Mouse (Mus musculus): ENCODE measurements around the gene Lsg1. TPM values are rescaled to one million over a fixed set of nuclear protein-coding genes. Genes with fewer than 3 reads are reported as not detected.

The Lsg1 gene
- total and polyA plus RNA-seq, 3 experiments: 58.8 to 84.4 TPM; not detected in 1

- no peaks in the 10 kb centered on the region for H3K27me3 ChIP-seq (ENCODE audit: control insufficient read depth in 1 of 2, insufficient read depth in 2 of 2, low read length in 2 of 2)
- no peaks in the 10 kb centered on the region; a peak in 1 of 4 replicates for H3K4me1 ChIP-seq (ENCODE audit: control insufficient read depth in 1 of 2, insufficient read depth in 2 of 2, low read length in 2 of 2)
- no peak for DNase-seq (ENCODE audit: low read depth, low spot score)
- H3K9ac ChIP-seq (ENCODE audit: control insufficient read depth, low read depth, low read length, poor library complexity, severe bottlenecking): no peak overlapping the region
- TF ChIP-seq MYC (IDR thresholded peaks at IDR 0.05; ENCODE audit: low read depth, low read length): no peak
- no peak for TF ChIP-seq GATA1 (IDR thresholded peaks at IDR 0.05; ENCODE audit: low read depth, low read length)
- TF ChIP-seq SMC3 (IDR thresholded peaks at IDR 0.05; ENCODE audit: low read depth, low read length): no peak
- no peak for TF ChIP-seq MEF2A (IDR thresholded peaks at IDR 0.05; ENCODE audit: extremely low read depth, insufficient replicate concordance, low read depth, low read length, poor library complexity, severe bottlenecking)
- TF ChIP-seq NRF1 (IDR thresholded peaks at IDR 0.05; ENCODE audit: insufficient read depth, low read depth, low read length, poor library complexity, severe bottlenecking): no peak
- no peak for TF ChIP-seq POLR2AphosphoS2 (IDR thresholded peaks at IDR 0.05; ENCODE audit: low read length)
- TF ChIP-seq POLR2A (IDR thresholded peaks at IDR 0.05; ENCODE audit: control insufficient read depth in 1 of 2, insufficient read depth in 1 of 2, low read depth in 1 of 2, low read length in 2 of 2, poor library complexity in 1 of 2): no peak
- no peak for TF ChIP-seq MXI1 (IDR thresholded peaks at IDR 0.05; ENCODE audit: low read depth, low read length)
- no peak for TF ChIP-seq RCOR1 (IDR thresholded peaks at IDR 0.05; ENCODE audit: low read depth, low read length)
- TF ChIP-seq GABPA (IDR thresholded peaks at IDR 0.05; ENCODE audit: low read depth, low read length): no peak
- no peak for TF ChIP-seq NELFE (IDR thresholded peaks at IDR 0.05; ENCODE audit: low read depth, low read length)
- no peak for TF ChIP-seq MAFK (IDR thresholded peaks at IDR 0.05; ENCODE audit: borderline replicate concordance, low read depth, low read length)
- TF ChIP-seq KAT2A (conservative IDR thresholded peaks at IDR 0.05; ENCODE audit: low read depth, low read length): no peak
- no peak for TF ChIP-seq USF1 (IDR thresholded peaks at IDR 0.05; ENCODE audit: low read depth, low read length)
- no peak for TF ChIP-seq TAL1 (IDR thresholded peaks at IDR 0.05; ENCODE audit: low read length)
- no peak for TF ChIP-seq CHD2 (IDR thresholded peaks at IDR 0.05; ENCODE audit: low read length)
- TF ChIP-seq ZKSCAN1 (IDR thresholded peaks at IDR 0.05; ENCODE audit: low read depth, low read length): no peak
- no peak for TF ChIP-seq USF2 (IDR thresholded peaks at IDR 0.05; ENCODE audit: borderline replicate concordance in 1 of 2, insufficient read depth in 1 of 2, low read depth in 1 of 2, low read length in 2 of 2)
- no peak for TF ChIP-seq BHLHE40 (IDR thresholded peaks at IDR 0.05; ENCODE audit: borderline replicate concordance, low read depth, low read length)
- no peak for TF ChIP-seq POLR2AphosphoS5 (IDR thresholded peaks at IDR 0.05; ENCODE audit: borderline replicate concordance, low read depth, low read length)
- no peaks in the 10 kb centered on the region for H3K9me3 ChIP-seq (replicated peaks; ENCODE audit: insufficient read depth, low read length)
- no peak overlapping the region for H3K27ac ChIP-seq (ENCODE audit: control insufficient read depth, low read depth, low read length)
- H3K4me3 ChIP-seq (ENCODE audit: control insufficient read depth in 1 of 2, insufficient read depth in 1 of 2, low read depth in 2 of 2, low read length in 2 of 2): no peak overlapping the region
- H3K36me3 ChIP-seq (ENCODE audit: control insufficient read depth in 1 of 2, insufficient read depth in 2 of 2, low read length in 2 of 2): no peaks in the 10 kb centered on the region
- H3K79me2 ChIP-seq (ENCODE audit: control insufficient read depth, insufficient read depth, low read length, poor library complexity): no peaks in the 10 kb centered on the region
Observed at GRCm38 (mm10) chr16:30528386-30528785, 59.0 kb downstream of the Lsg1 start.

GRCm38 (mm10) chr16:30527889-30528288 lies 59.5 kb downstream of the Lsg1 start:
- H3K27ac ChIP-seq (ENCODE audit: control insufficient read depth, low read depth, low read length): no peak overlapping the region
- no peaks in the 10 kb centered on the region for H3K79me2 ChIP-seq (ENCODE audit: control insufficient read depth, insufficient read depth, low read length, poor library complexity)
- no peaks in the 10 kb centered on the region for H3K9me3 ChIP-seq (replicated peaks; ENCODE audit: insufficient read depth, low read length)
- no peak for DNase-seq (ENCODE audit: low read depth, low spot score)
- TF ChIP-seq MYC (IDR thresholded peaks at IDR 0.05; ENCODE audit: low read depth, low read length) (no peak), MAZ (IDR thresholded peaks at IDR 0.05; ENCODE audit: low read depth, low read length) (no peak), CTCF (IDR thresholded peaks at IDR 0.05 in 2 of 3, conservative IDR thresholded peaks at IDR 0.05 in 1 of 3; ENCODE audit: control insufficient read depth in 1 of 3, insufficient read depth in 1 of 3, low read depth in 2 of 3, low read length in 3 of 3, poor library complexity in 1 of 3, severe bottlenecking in 1 of 3) (no peak), USF2 (IDR thresholded peaks at IDR 0.05; ENCODE audit: borderline replicate concordance in 1 of 2, insufficient read depth in 1 of 2, low read depth in 1 of 2, low read length in 2 of 2) (no peak), POLR2AphosphoS5 (IDR thresholded peaks at IDR 0.05; ENCODE audit: borderline replicate concordance, low read depth, low read length) (no peak), POLR2AphosphoS2 (IDR thresholded peaks at IDR 0.05; ENCODE audit: low read length) (no peak), JUND (IDR thresholded peaks at IDR 0.05; ENCODE audit: low read depth, low read length) (no peak), MYB (IDR thresholded peaks at IDR 0.05; ENCODE audit: low read depth, low read length) (no peak)
- no peak overlapping the region for H3K4me3 ChIP-seq (ENCODE audit: control insufficient read depth in 1 of 2, insufficient read depth in 1 of 2, low read depth in 2 of 2, low read length in 2 of 2)
- no peaks in the 10 kb centered on the region for H3K27me3 ChIP-seq (ENCODE audit: control insufficient read depth in 1 of 2, insufficient read depth in 2 of 2, low read length in 2 of 2)
- no peaks in the 10 kb centered on the region; a peak in 1 of 4 replicates for H3K4me1 ChIP-seq (ENCODE audit: control insufficient read depth in 1 of 2, insufficient read depth in 2 of 2, low read length in 2 of 2)
- no peaks in the 10 kb centered on the region for H3K36me3 ChIP-seq (ENCODE audit: control insufficient read depth in 1 of 2, insufficient read depth in 2 of 2, low read length in 2 of 2)
- no peak overlapping the region for H3K9ac ChIP-seq (ENCODE audit: control insufficient read depth, low read depth, low read length, poor library complexity, severe bottlenecking)
